Mouse (Mus musculus): ENCODE data around the gene Cog8. TPM values are rescaled to one million over a fixed set of nuclear protein-coding genes. Genes with fewer than 3 reads are reported as not detected.
"Not testable (repeated sequence)": the region's sequence is repeated elsewhere in the genome, so short reads cannot be mapped to it uniquely, and the experiment has no call there.

The Cog8 gene
- polyA plus RNA-seq, 1 experiment from 2014 or later = 15.6 TPM

DNA sequence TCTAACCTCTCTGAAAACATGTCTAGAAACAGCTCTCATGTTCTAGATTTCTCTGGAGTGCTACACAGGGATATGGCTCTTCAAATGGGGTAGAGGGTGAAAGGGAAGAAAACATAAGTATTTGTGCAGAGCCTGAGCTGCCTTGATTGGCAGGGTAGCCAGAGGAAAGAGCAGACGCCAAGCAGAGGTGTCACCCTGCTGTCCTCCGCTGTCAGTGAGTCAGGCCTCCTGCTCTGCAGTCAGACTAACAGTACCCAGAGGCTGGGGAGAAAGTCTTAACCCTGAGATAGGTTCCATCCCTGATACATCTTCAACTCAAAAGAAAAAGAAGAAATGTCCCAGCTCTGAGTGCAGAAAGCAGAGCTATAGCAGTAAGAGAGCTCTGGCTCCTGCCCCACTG is 43.8 kb downstream of the Cog8 start:
- H3K27me3 ChIP-seq (ENCODE audit: insufficient read depth, low read length) = no peaks in the 10 kb centered on the region
- no peak overlapping the region for H3K4me3 ChIP-seq (ENCODE audit: low read depth, low read length)
- H3K9ac ChIP-seq (replicated peaks) = no peak overlapping the region
- H3K9me3 ChIP-seq (ENCODE audit: low read length) = no peaks in the 10 kb centered on the region
- no peaks in the 10 kb centered on the region; the same call in 1 of the 2 replicates for H3K36me3 ChIP-seq (replicated peaks; ENCODE audit: insufficient read depth, low read length)
- DNase-seq (no peak), ATAC-seq (no peak)
- WGBS (ENCODE audit: insufficient replicate concordance) = 76% methylated on average over 2 of the region's 2 CpGs
- H3K27ac ChIP-seq (ENCODE audit: low read depth) = no peak overlapping the region
- TF ChIP-seq CTCF (IDR thresholded peaks at IDR 0.05; ENCODE audit: low read depth) (no peak), EP300 (IDR thresholded peaks at IDR 0.05; ENCODE audit: low read depth) (no peak)
- no peaks in the 10 kb centered on the region for H3K4me1 ChIP-seq (ENCODE audit: insufficient read depth)
- no peak overlapping the region for H3K4me2 ChIP-seq (ENCODE audit: low read depth, low read length)

DNA sequence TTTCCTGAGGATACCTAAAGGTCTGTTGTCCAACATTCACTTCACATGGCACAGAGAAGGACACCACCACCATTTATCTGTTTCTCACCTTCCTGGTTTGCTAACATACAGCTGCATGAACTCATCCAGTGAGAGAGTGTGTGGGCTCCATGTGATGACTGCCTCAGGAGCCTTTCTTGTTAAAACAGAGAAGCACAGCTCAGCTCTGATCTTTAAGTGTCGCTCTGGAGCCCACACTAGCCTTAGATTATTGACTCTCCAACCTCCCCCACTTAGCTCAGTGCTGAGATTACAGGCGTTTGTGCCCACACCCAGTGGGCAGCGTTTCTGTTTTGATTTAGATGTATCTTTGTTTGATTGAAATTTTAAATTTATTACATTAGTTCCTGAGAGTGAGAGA is 48.7 kb downstream of the Cog8 start:
- no peak overlapping the region for H3K27ac ChIP-seq (ENCODE audit: low read depth)
- no peak overlapping the region for H3K9ac ChIP-seq (replicated peaks)
- 82% methylated on average over 3 of the region's 3 CpGs for WGBS (ENCODE audit: insufficient replicate concordance)
- H3K4me2 ChIP-seq (ENCODE audit: low read depth, low read length) = no peak overlapping the region
- no peaks in the 10 kb centered on the region for H3K27me3 ChIP-seq (ENCODE audit: insufficient read depth, low read length)
- ATAC-seq (no peak), DNase-seq (no peak)
- no peaks in the 10 kb centered on the region; the same call in 1 of the 2 replicates for H3K36me3 ChIP-seq (replicated peaks; ENCODE audit: insufficient read depth, low read length)
- TF ChIP-seq EP300 (IDR thresholded peaks at IDR 0.05; ENCODE audit: low read depth) = no peak
- TF ChIP-seq CTCF (IDR thresholded peaks at IDR 0.05; ENCODE audit: low read depth) = no peak
- no peak overlapping the region for H3K4me3 ChIP-seq (ENCODE audit: low read depth, low read length)
- no peaks in the 10 kb centered on the region for H3K4me1 ChIP-seq (ENCODE audit: insufficient read depth)
- H3K9me3 ChIP-seq (ENCODE audit: low read length) = no peaks in the 10 kb centered on the region

DNA sequence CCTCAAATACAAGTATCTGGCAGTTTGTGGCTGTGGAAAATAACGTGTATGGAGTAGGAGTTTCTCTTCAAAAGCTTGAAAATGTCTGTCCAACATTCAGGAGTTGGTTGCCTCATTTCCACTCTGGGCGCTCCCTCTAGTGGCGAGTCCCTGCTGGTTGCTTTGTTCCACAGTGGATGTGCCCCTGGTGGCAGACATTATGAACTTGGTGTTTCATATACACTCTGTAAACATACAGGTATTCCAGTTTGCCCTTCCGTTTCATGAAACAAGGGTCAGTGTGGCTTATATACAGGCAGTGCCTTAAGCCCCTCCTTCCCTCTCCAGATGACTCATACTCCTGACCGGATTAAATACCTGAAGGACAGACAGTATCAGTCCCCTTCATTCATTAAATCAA is 54.0 kb downstream of the Cog8 start:
- no peaks in the 10 kb centered on the region for H3K27me3 ChIP-seq (ENCODE audit: insufficient read depth, low read length)
- WGBS (ENCODE audit: insufficient replicate concordance) = 21% methylated on average over 5 of the region's 5 CpGs

DNA sequence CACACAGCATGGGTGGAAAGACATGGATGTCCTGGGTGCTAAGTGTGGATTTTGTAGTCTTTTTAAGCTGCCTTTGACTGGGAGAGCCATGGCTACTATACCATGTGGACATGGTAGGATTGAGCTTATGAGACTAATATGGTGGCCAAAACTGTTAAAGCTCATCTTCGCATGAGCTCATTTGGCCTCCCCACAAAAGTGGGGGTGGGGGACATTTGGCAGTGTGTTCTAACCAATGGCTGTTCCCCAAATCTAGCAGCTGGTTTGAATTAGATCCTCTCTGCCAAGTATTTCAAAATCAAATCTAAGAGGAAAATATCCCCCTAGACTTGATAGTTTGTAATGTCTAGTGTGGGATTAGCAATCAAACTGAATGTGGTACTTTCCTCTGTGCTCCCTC is 57.4 kb downstream of the Cog8 start:
- Histone ChIP-seq H3K27me3 (ENCODE audit: insufficient read depth, low read length) (no peaks in the 10 kb centered on the region), H3K9me3 (ENCODE audit: low read length) (no peaks in the 10 kb centered on the region), H3K27ac (ENCODE audit: low read depth) (no peak overlapping the region), H3K4me2 (ENCODE audit: low read depth, low read length) (no peak overlapping the region), H3K9ac (replicated peaks) (no peak overlapping the region), H3K4me1 (ENCODE audit: insufficient read depth) (no peaks in the 10 kb centered on the region), H3K36me3 (replicated peaks; ENCODE audit: insufficient read depth, low read length) (0 out of 2 replicates have a peak, but pooled peaks cover 3% of the 10 kb centered on the region), H3K4me3 (ENCODE audit: low read depth, low read length) (no peak overlapping the region)
- no peak for ATAC-seq
- TF ChIP-seq EP300 (IDR thresholded peaks at IDR 0.05; ENCODE audit: low read depth) = no peak
- no peak for TF ChIP-seq CTCF (IDR thresholded peaks at IDR 0.05; ENCODE audit: low read depth)
- no peak for DNase-seq
- 84% methylated on average over 1 of the region's 1 CpGs for WGBS (ENCODE audit: insufficient replicate concordance)

More for the DNA sequence above, 54.0 kb downstream of the Cog8 start:
- TF ChIP-seq CTCF (IDR thresholded peaks at IDR 0.05; ENCODE audit: low read depth) (peak; percentile 99), EP300 (IDR thresholded peaks at IDR 0.05; ENCODE audit: low read depth) (no peak)
- H3K4me2 ChIP-seq (ENCODE audit: low read depth, low read length) = no peak overlapping the region
- 0 out of 2 replicates have a peak, but pooled peaks cover 2% of the 10 kb centered on the region for H3K36me3 ChIP-seq (replicated peaks; ENCODE audit: insufficient read depth, low read length)
- no peaks in the 10 kb centered on the region for H3K4me1 ChIP-seq (ENCODE audit: insufficient read depth)
- no peak overlapping the region for H3K27ac ChIP-seq (ENCODE audit: low read depth)
- H3K9me3 ChIP-seq (ENCODE audit: low read length) = no peaks in the 10 kb centered on the region
- no peak overlapping the region for H3K4me3 ChIP-seq (ENCODE audit: low read depth, low read length)
- no peak overlapping the region for H3K9ac ChIP-seq (replicated peaks)
- ATAC-seq (peak; percentile 94), DNase-seq (peak; percentile 89)

DNA sequence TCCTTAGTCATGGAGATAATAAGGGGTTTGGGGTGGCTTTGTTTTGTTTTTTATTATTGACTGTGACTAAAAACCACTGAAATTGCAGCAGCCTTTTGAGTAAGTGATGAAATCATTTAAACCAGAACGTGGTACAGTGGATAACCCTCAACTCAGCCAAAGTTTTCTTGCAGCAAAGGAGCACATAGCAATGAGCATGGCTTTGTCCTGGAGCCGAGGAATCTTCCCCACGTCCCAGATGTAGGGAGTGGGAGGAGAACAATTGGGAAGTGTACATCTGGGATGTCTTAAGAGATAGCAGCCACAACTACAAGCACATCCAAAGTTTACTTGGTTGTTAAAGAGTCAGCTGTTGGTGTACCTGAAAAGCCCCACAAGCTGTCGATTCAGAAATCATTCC is 59.1 kb downstream of the Cog8 start:
- no peak overlapping the region for H3K9ac ChIP-seq (replicated peaks)
- no peak overlapping the region for H3K4me2 ChIP-seq (ENCODE audit: low read depth, low read length)
- no peaks in the 10 kb centered on the region for H3K4me1 ChIP-seq (ENCODE audit: insufficient read depth)
- 77% methylated on average over 4 of the region's 4 CpGs for WGBS (ENCODE audit: insufficient replicate concordance)
- ATAC-seq (no peak), DNase-seq (no peak)
- H3K36me3 ChIP-seq (replicated peaks; ENCODE audit: insufficient read depth, low read length) = 0 out of 2 replicates have a peak, but pooled peaks cover 3% of the 10 kb centered on the region
- no peak overlapping the region for H3K27ac ChIP-seq (ENCODE audit: low read depth)
- no peaks in the 10 kb centered on the region for H3K9me3 ChIP-seq (ENCODE audit: low read length)
- TF ChIP-seq CTCF (IDR thresholded peaks at IDR 0.05; ENCODE audit: low read depth) = no peak
- H3K4me3 ChIP-seq (ENCODE audit: low read depth, low read length) = no peak overlapping the region
- H3K27me3 ChIP-seq (ENCODE audit: insufficient read depth, low read length) = no peaks in the 10 kb centered on the region

DNA sequence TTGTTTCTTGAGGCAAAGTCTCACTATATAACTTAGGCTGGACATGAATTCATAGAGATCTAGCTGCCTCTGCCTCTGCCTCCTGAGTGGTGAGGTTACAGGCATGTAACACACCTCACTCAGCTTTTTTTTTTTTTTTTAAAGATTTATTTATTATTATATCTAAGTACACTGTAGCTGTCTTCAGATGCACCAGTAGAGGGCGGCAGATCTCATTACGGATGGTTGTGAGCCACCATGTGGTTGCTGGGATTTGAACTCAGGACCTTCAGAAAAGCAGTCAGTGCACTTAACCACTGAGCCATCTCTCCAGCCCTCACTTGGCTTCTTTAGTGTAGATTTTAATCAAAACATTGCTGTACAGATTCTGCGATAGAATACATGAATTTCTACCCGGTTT is 60.1 kb downstream of the Cog8 start:
- not testable (repeated sequence) for H3K4me1 ChIP-seq (ENCODE audit: insufficient read depth); H3K27ac ChIP-seq (ENCODE audit: low read depth); ATAC-seq; H3K27me3 ChIP-seq (ENCODE audit: insufficient read depth, low read length); H3K9ac ChIP-seq (replicated peaks); DNase-seq; H3K36me3 ChIP-seq (replicated peaks; ENCODE audit: insufficient read depth, low read length); H3K4me2 ChIP-seq (ENCODE audit: low read depth, low read length); H3K9me3 ChIP-seq (ENCODE audit: low read length); H3K4me3 ChIP-seq (ENCODE audit: low read depth, low read length)
- WGBS (ENCODE audit: insufficient replicate concordance) = 80% methylated on average over 4 of the region's 4 CpGs
- TF ChIP-seq CTCF (IDR thresholded peaks at IDR 0.05; ENCODE audit: low read depth) = peak; percentile 27; the same call in 1 of the 2 replicates

Small RNAs within 50 kb of the gene (microRNA-seq; reads per million reads assigned to microRNA genes)
- 1.2 reads per million for gene Mir7075

Other genes with a start within 250 kb of the Cog8 start
- 0.05 TPM in 1 of 2 replicates, not detected in the other for gene Has3, start 186.4 kb downstream of the Cog8 start, polyA plus RNA-seq (2015; fragmentation: Nextera tagmentation; extraction: Ambion mirVana)
- gene Utp4, start 163.1 kb downstream of the Cog8 start, polyA plus RNA-seq (2015; fragmentation: Nextera tagmentation; extraction: Ambion mirVana) = 20.7 and 22.4 TPM in 2 replicates
- gene Sntb2, start 120.9 kb downstream of the Cog8 start, polyA plus RNA-seq (2015; fragmentation: Nextera tagmentation; extraction: Ambion mirVana) = 1.8 and 1.9 TPM in 2 replicates
- gene Vps4a, start 25.5 kb downstream of the Cog8 start, polyA plus RNA-seq (2015; fragmentation: Nextera tagmentation; extraction: Ambion mirVana) = 16.8 and 18.3 TPM in 2 replicates
- gene Pdf, start 8.1 kb downstream of the Cog8 start, polyA plus RNA-seq (2015; fragmentation: Nextera tagmentation; extraction: Ambion mirVana) = 20.7 and 21.5 TPM in 2 replicates
- 31.2 and 31.4 TPM in 2 replicates for gene Nip7, start 188 bp upstream of the Cog8 start, polyA plus RNA-seq (2015; fragmentation: Nextera tagmentation; extraction: Ambion mirVana)
- gene Tmed6, start 9.0 kb upstream of the Cog8 start, polyA plus RNA-seq (2015; fragmentation: Nextera tagmentation; extraction: Ambion mirVana) = 0.92 and 1.5 TPM in 2 replicates
- 6.9 and 7.3 TPM in 2 replicates for gene Terf2, start 39.9 kb upstream of the Cog8 start, polyA plus RNA-seq (2015; fragmentation: Nextera tagmentation; extraction: Ambion mirVana)
- gene Cyb5b, start 94.0 kb upstream of the Cog8 start, polyA plus RNA-seq (2015; fragmentation: Nextera tagmentation; extraction: Ambion mirVana) = 19.7 and 23.6 TPM in 2 replicates
- 1.6 and 1.7 TPM in 2 replicates for gene Nfat5, start 236.8 kb upstream of the Cog8 start, polyA plus RNA-seq (2015; fragmentation: Nextera tagmentation; extraction: Ambion mirVana)

Data from liver, postnatal 0 days (tissue).